Mouse (Mus musculus) heart, embryonic 14.5 days (tissue): ENCODE data around the gene Sort1. TPM values are rescaled to one million over a fixed set of nuclear protein-coding genes. Genes with fewer than 3 reads are reported as not detected.

ENCODE experiments used
- ATAC-seq: fragments of 200-750 bp; cut with Nextera tagmentation; 2 replicates; pipeline ENCODE4 v1.8.0; 2017; ENCODE audit warnings: low read depth, moderate TSS enrichment; ENCODE audit not compliant: insufficient number of reproducible peaks, insufficient read depth, low FRiP score
- H3K27ac ChIP-seq, 2 experiments: fragments of 200-500 bp in 1 of 2; fragments of 300-500 bp in 1 of 2; sonication (generic) in 1 of 2; replicated peaks in 1 of 2; 2 replicates each; pipeline ENCODE4 v1.5.1; 2012 to 2014; ENCODE audit warnings: low read depth in 2 of 2, low read length in 2 of 2, control low read depth in 1 of 2, mild to moderate bottlenecking in 1 of 2, mixed read lengths in 1 of 2; ENCODE audit not compliant: control insufficient read depth in 1 of 2, insufficient read depth in 1 of 2
- H3K27me3 ChIP-seq: fragments of 300-500 bp; sonication (generic); 2 replicates; pipeline ENCODE4 v1.6.1; 2014; ENCODE audit warnings: mild to moderate bottlenecking, low read length, control low read depth; ENCODE audit not compliant: control insufficient read depth, insufficient read depth
- H3K36me3 ChIP-seq: fragments of 300-500 bp; sonication (generic); 2 replicates; pipeline ENCODE4 v1.6.1; 2014; ENCODE audit warnings: mild to moderate bottlenecking, control low read depth, low read length, mixed read lengths; ENCODE audit not compliant: control insufficient read depth, insufficient read depth
- H3K4me1 ChIP-seq, 2 experiments: fragments of 200-500 bp in 1 of 2; fragments of 300-500 bp in 1 of 2; sonication (generic) in 1 of 2; 2 replicates each; pipeline ENCODE4 v1.6.1; 2012 to 2014; ENCODE audit warnings: low read length in 2 of 2, control low read depth in 1 of 2, mixed read lengths in 1 of 2; ENCODE audit not compliant: control insufficient read depth in 2 of 2, insufficient read depth in 2 of 2
- H3K4me2 ChIP-seq: fragments of 300-500 bp; sonication (generic); 2 replicates; pipeline ENCODE4 v1.6.1; 2014; ENCODE audit warnings: mild to moderate bottlenecking, low read length
- H3K4me3 ChIP-seq, 2 experiments: fragments of 200-500 bp in 1 of 2; fragments of 300-500 bp in 1 of 2; sonication (generic) in 1 of 2; 2 replicates each; pipeline ENCODE4 v1.5.1; 2012 to 2014; ENCODE audit warnings: low read length in 2 of 2, mild to moderate bottlenecking in 2 of 2, control low read depth in 1 of 2, low read depth in 1 of 2, moderate library complexity in 1 of 2; ENCODE audit not compliant: control insufficient read depth in 1 of 2, insufficient read depth in 1 of 2
- H3K9ac ChIP-seq: fragments of 300-500 bp; sonication (generic); 2 replicates; pipeline ENCODE4 v1.6.1; 2014; ENCODE audit warnings: mild to moderate bottlenecking, low read length
- H3K9me3 ChIP-seq: fragments of 300-500 bp; sonication (generic); 2 replicates; pipeline ENCODE4 v1.6.1; 2016; ENCODE audit warnings: low read length, control low read depth; ENCODE audit not compliant: control insufficient read depth
- WGBS: fragments of 180-500 bp; shearing (Covaris S2); extraction: QIAGEN DNeasy Blood & Tissue Kit; methylation state at CpG from one replicate; pipeline ENCODE4 v1.1.7; 2014; 5-methylcytosine and 5-hydroxymethylcytosine counted together
- polyA plus RNA-seq: library from polyadenylated mRNA; unstranded; fragments of >200 nt; fragmentation: Nextera tagmentation; extraction: Ambion mirVana; gene quantifications from 2 replicates; pipeline ENCODE4 v1.2.1, GENCODE M21; 2014

The Sort1 gene
- polyA plus RNA-seq, 1 experiment from 2014 or later: 21.4 TPM

GRCm38 (mm10) chr3:108363626-108364025, 79.7 kb downstream of the Sort1 start:
- 13% methylated on average over 3 of the region's 3 CpGs for WGBS
- ATAC-seq: peak; percentile 58
- no peak overlapping the region for H3K9ac ChIP-seq
- peaks cover 26 to 32% of the 10 kb centered on the region in 2 experiments for H3K4me1 ChIP-seq
- H3K27ac ChIP-seq: peak overlapping the region in 1 of 2 experiments; percentile 77; a peak in 2 of 4 replicates
- H3K27me3 ChIP-seq: no peaks in the 10 kb centered on the region
- no peaks in the 10 kb centered on the region for H3K36me3 ChIP-seq
- H3K4me3 ChIP-seq: no peak overlapping the region
- 0 out of 2 replicates have a peak overlapping the region, but pooled peaks have one; percentile 3 for H3K4me2 ChIP-seq
- no peaks in the 10 kb centered on the region for H3K9me3 ChIP-seq

GRCm38 (mm10) chr3:108364270-108364995, 80.6 kb downstream of the Sort1 start, which contains the start of gene Mybphl:
Mybphl (plus strand) TSS chr3:108364911.
- Histone ChIP-seq H3K27me3 (no peaks in the 10 kb centered on the region), H3K9me3 (no peaks in the 10 kb centered on the region), H3K4me2 (peak within 1 kb of the TSS; percentile 19), H3K9ac (peak within 1 kb of the TSS; percentile 4), H3K36me3 (no peaks in the 10 kb centered on the region), H3K4me3 (peak within 1 kb of the TSS; percentile 2 to 17; a peak in 2 of 4 replicates), H3K4me1 (peaks cover 26 to 32% of the 10 kb centered on the region in 2 experiments), H3K27ac (peak within 1 kb of the TSS; percentile 76 to 77)
- ATAC-seq: peak; percentile 57
- WGBS: 19% methylated on average over 9 of the region's 9 CpGs

GRCm38 (mm10) chr3:108367173-108367572, 83.3 kb downstream of the Sort1 start:
- Histone ChIP-seq H3K36me3 (no peaks in the 10 kb centered on the region), H3K9ac (no peak overlapping the region), H3K27ac (no peak overlapping the region), H3K4me2 (peak overlapping the region; percentile 32; the same call in 1 of the 2 replicates), H3K4me3 (no peak overlapping the region), H3K9me3 (no peaks in the 10 kb centered on the region), H3K4me1 (peaks cover 29% of the 10 kb centered on the region in 2 experiments), H3K27me3 (no peaks in the 10 kb centered on the region; the same call in 1 of the 2 replicates)
- 57% methylated on average over 9 of the region's 9 CpGs for WGBS
- ATAC-seq: no peak

- Histone ChIP-seq H3K4me1 (peaks cover 33 to 35% of the 10 kb centered on the region in 2 experiments), H3K27ac (no peak overlapping the region), H3K4me2 (no peak overlapping the region), H3K36me3 (no peaks in the 10 kb centered on the region), H3K9me3 (no peaks in the 10 kb centered on the region), H3K27me3 (no peaks in the 10 kb centered on the region; the same call in 1 of the 2 replicates), H3K9ac (no peak overlapping the region), H3K4me3 (no peak overlapping the region)
- WGBS: 60% methylated on average over 3 of the region's 3 CpGs
- ATAC-seq: no peak
These were observed 83.9 kb downstream of the Sort1 start for GRCm38 (mm10) chr3:108367828-108368227.

- no peak overlapping the region for H3K9ac ChIP-seq
- H3K4me1 ChIP-seq: peaks cover 33 to 37% of the 10 kb centered on the region in 2 experiments
- H3K4me3 ChIP-seq: no peak overlapping the region
- H3K27me3 ChIP-seq: no peaks in the 10 kb centered on the region; the same call in 1 of the 2 replicates
- H3K27ac ChIP-seq: no peak overlapping the region
- no peak for ATAC-seq
- 71% methylated on average over 5 of the region's 5 CpGs for WGBS
- no peaks in the 10 kb centered on the region for H3K9me3 ChIP-seq
- H3K36me3 ChIP-seq: no peaks in the 10 kb centered on the region
- H3K4me2 ChIP-seq: no peak overlapping the region
These were observed 84.8 kb downstream of the Sort1 start for GRCm38 (mm10) chr3:108368721-108369120.

- Histone ChIP-seq H3K27me3 (no peaks in the 10 kb centered on the region; the same call in 1 of the 2 replicates), H3K27ac (no peak overlapping the region), H3K4me1 (peaks cover 15 to 21% of the 10 kb centered on the region in 2 experiments), H3K4me3 (no peak overlapping the region), H3K9ac (no peak overlapping the region), H3K9me3 (no peaks in the 10 kb centered on the region), H3K36me3 (no peaks in the 10 kb centered on the region), H3K4me2 (no peak overlapping the region)
- 9% methylated on average over 3 of the region's 3 CpGs for WGBS
- no peak for ATAC-seq
These were observed 88.4 kb downstream of the Sort1 start for GRCm38 (mm10) chr3:108372274-108372673.

- no peak for ATAC-seq
- H3K4me2 ChIP-seq: no peak overlapping the region
- no peak overlapping the region for H3K9ac ChIP-seq
- H3K4me1 ChIP-seq: peaks cover 14 to 21% of the 10 kb centered on the region in 2 experiments
- H3K9me3 ChIP-seq: no peaks in the 10 kb centered on the region
- no peak overlapping the region for H3K4me3 ChIP-seq
- H3K27me3 ChIP-seq: no peaks in the 10 kb centered on the region; the same call in 1 of the 2 replicates
- 30% methylated on average over 3 of the region's 3 CpGs for WGBS
- no peaks in the 10 kb centered on the region for H3K36me3 ChIP-seq
- H3K27ac ChIP-seq: no peak overlapping the region
These were observed 88.8 kb downstream of the Sort1 start for GRCm38 (mm10) chr3:108372691-108373090.
